Mouse (Mus musculus): ENCODE measurements around the gene Zdhhc22.

- TF ChIP-seq CTCF (IDR thresholded peaks at IDR 0.05; ENCODE audit: control insufficient read depth, insufficient read depth, low read length) = no peak
- no peak for TF ChIP-seq POLR2A (IDR thresholded peaks at IDR 0.05; ENCODE audit: borderline replicate concordance, control insufficient read depth, low read depth, low read length)
Measured at GRCm38 (mm10) chr12:86950161-86950960, 39.9 kb downstream of the Zdhhc22 start.

All from bone marrow, adult 2 months (tissue).